Mouse (Mus musculus): ENCODE data around the gene Lrrc8d. TPM values are rescaled to one million over a fixed set of nuclear protein-coding genes. Genes with fewer than 3 reads are reported as not detected.

Lrrc8d gene
- polyA plus RNA-seq, 1 experiment from 2014 or later = 11.6 TPM

DNA sequence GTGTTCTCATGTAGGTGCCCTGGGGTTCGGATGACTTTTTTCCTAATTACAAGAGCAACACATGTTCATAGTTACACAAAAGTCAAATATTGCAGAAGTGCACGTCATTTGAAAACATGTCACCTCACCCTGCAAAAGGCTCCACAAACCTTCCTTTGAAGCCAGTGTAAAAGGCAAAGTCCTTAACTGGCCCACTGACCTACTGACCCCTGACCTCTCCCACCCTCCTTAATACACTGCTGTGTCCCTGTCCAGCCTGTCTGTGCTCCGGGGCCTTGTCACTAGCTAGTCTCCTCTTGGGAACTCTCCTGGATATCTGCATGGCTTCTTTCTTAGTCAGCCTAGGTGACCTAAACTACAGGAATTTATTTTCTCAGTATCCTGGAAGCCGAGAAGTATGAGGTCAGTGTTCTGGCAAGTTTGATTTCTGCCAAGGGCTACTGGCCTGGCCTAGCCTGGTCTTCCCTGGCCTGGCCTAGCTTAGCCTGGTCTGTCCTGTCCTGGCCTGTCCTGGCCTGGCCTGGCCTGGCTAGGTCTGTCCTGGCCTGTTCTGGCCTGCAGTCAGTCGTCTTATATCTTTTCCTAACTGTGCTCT, 127.2 kb downstream of the Lrrc8d start:
- Histone ChIP-seq H3K4me2 (ENCODE audit: low read depth, low read length) (no peak overlapping the region), H3K27me3 (ENCODE audit: insufficient read depth, low read length) (no peaks in the 10 kb centered on the region), H3K36me3 (replicated peaks; ENCODE audit: insufficient read depth, low read length) (no peaks in the 10 kb centered on the region), H3K9ac (replicated peaks) (no peak overlapping the region), H3K4me1 (ENCODE audit: insufficient read depth) (peaks cover 6% of the 10 kb centered on the region; the same call in 1 of the 2 replicates), H3K9me3 (ENCODE audit: low read length) (no peaks in the 10 kb centered on the region), H3K4me3 (ENCODE audit: low read depth, low read length) (no peak overlapping the region), H3K27ac (ENCODE audit: low read depth) (0 out of 2 replicates have a peak overlapping the region, but pooled peaks have one; percentile 39)
- ATAC-seq (peak; percentile 85), DNase-seq (peak; percentile 34)
- TF ChIP-seq CTCF (IDR thresholded peaks at IDR 0.05; ENCODE audit: low read depth) (no peak), EP300 (IDR thresholded peaks at IDR 0.05; ENCODE audit: low read depth) (no peak)
- 59% methylated on average over 5 of the region's 5 CpGs for WGBS (ENCODE audit: insufficient replicate concordance)

GRCm38 (mm10) chr5:105828050-105828449, 128.3 kb downstream of the Lrrc8d start:
- Histone ChIP-seq H3K4me2 (ENCODE audit: low read depth, low read length) (no peak overlapping the region), H3K4me3 (ENCODE audit: low read depth, low read length) (no peak overlapping the region), H3K36me3 (replicated peaks; ENCODE audit: insufficient read depth, low read length) (no peaks in the 10 kb centered on the region), H3K4me1 (ENCODE audit: insufficient read depth) (peaks cover 6% of the 10 kb centered on the region; the same call in 1 of the 2 replicates), H3K9ac (replicated peaks) (no peak overlapping the region), H3K27me3 (ENCODE audit: insufficient read depth, low read length) (no peaks in the 10 kb centered on the region), H3K27ac (ENCODE audit: low read depth) (no peak overlapping the region), H3K9me3 (ENCODE audit: low read length) (no peaks in the 10 kb centered on the region)
- TF ChIP-seq CTCF (IDR thresholded peaks at IDR 0.05; ENCODE audit: low read depth) = no peak
- TF ChIP-seq EP300 (IDR thresholded peaks at IDR 0.05; ENCODE audit: low read depth) = no peak
- DNase-seq = no peak
- no peak for ATAC-seq
- WGBS (ENCODE audit: insufficient replicate concordance) = 68% methylated on average over 3 of the region's 3 CpGs

GRCm38 (mm10) chr5:105829008-105829586, 129.3 kb downstream of the Lrrc8d start:
- H3K36me3 ChIP-seq (replicated peaks; ENCODE audit: insufficient read depth, low read length) = no peaks in the 10 kb centered on the region
- H3K27me3 ChIP-seq (ENCODE audit: insufficient read depth, low read length) = no peaks in the 10 kb centered on the region
- H3K4me1 ChIP-seq (ENCODE audit: insufficient read depth) = peaks cover 11% of the 10 kb centered on the region
- 50% methylated on average over 7 of the region's 7 CpGs for WGBS (ENCODE audit: insufficient replicate concordance)
- H3K27ac ChIP-seq (ENCODE audit: low read depth) = no peak overlapping the region
- ATAC-seq (no peak), DNase-seq (no peak)
- no peak for TF ChIP-seq EP300 (IDR thresholded peaks at IDR 0.05; ENCODE audit: low read depth)
- TF ChIP-seq CTCF (IDR thresholded peaks at IDR 0.05; ENCODE audit: low read depth) = no peak
- no peak overlapping the region for H3K4me3 ChIP-seq (ENCODE audit: low read depth, low read length)
- no peak overlapping the region for H3K9ac ChIP-seq (replicated peaks)
- H3K9me3 ChIP-seq (ENCODE audit: low read length) = no peaks in the 10 kb centered on the region
- no peak overlapping the region for H3K4me2 ChIP-seq (ENCODE audit: low read depth, low read length)

- no peak for TF ChIP-seq EP300 (IDR thresholded peaks at IDR 0.05; ENCODE audit: low read depth)
- no peak for TF ChIP-seq CTCF (IDR thresholded peaks at IDR 0.05; ENCODE audit: low read depth)
- 76% methylated on average over 7 of the region's 7 CpGs for WGBS (ENCODE audit: insufficient replicate concordance)
Observed at GRCm38 (mm10) chr5:105832140-105832539, 132.4 kb downstream of the Lrrc8d start.

GRCm38 (mm10) chr5:105833923-105834322, 134.2 kb downstream of the Lrrc8d start:
- Histone ChIP-seq H3K4me1 (ENCODE audit: insufficient read depth) (peaks cover 5% of the 10 kb centered on the region), H3K4me3 (ENCODE audit: low read depth, low read length) (no peak overlapping the region), H3K27me3 (ENCODE audit: insufficient read depth, low read length) (no peaks in the 10 kb centered on the region), H3K9me3 (ENCODE audit: low read length) (no peaks in the 10 kb centered on the region), H3K27ac (ENCODE audit: low read depth) (no peak overlapping the region), H3K36me3 (replicated peaks; ENCODE audit: insufficient read depth, low read length) (no peaks in the 10 kb centered on the region), H3K9ac (replicated peaks) (no peak overlapping the region), H3K4me2 (ENCODE audit: low read depth, low read length) (no peak overlapping the region)
- 41% methylated on average over 3 of the region's 3 CpGs for WGBS (ENCODE audit: insufficient replicate concordance)
- ATAC-seq (no peak), DNase-seq (no peak)
- TF ChIP-seq CTCF (IDR thresholded peaks at IDR 0.05; ENCODE audit: low read depth) (no peak), EP300 (IDR thresholded peaks at IDR 0.05; ENCODE audit: low read depth) (no peak)

More at GRCm38 (mm10) chr5:105832140-105832539, 132.4 kb downstream of the Lrrc8d start:
- H3K4me1 ChIP-seq (ENCODE audit: insufficient read depth) = peaks cover 7% of the 10 kb centered on the region
- no peaks in the 10 kb centered on the region for H3K9me3 ChIP-seq (ENCODE audit: low read length)
- no peaks in the 10 kb centered on the region for H3K27me3 ChIP-seq (ENCODE audit: insufficient read depth, low read length)
- DNase-seq (no peak), ATAC-seq (no peak)
- no peaks in the 10 kb centered on the region for H3K36me3 ChIP-seq (replicated peaks; ENCODE audit: insufficient read depth, low read length)
- H3K4me2 ChIP-seq (ENCODE audit: low read depth, low read length) = no peak overlapping the region
- H3K27ac ChIP-seq (ENCODE audit: low read depth) = no peak overlapping the region
- H3K4me3 ChIP-seq (ENCODE audit: low read depth, low read length) = no peak overlapping the region
- H3K9ac ChIP-seq (replicated peaks) = no peak overlapping the region

DNA sequence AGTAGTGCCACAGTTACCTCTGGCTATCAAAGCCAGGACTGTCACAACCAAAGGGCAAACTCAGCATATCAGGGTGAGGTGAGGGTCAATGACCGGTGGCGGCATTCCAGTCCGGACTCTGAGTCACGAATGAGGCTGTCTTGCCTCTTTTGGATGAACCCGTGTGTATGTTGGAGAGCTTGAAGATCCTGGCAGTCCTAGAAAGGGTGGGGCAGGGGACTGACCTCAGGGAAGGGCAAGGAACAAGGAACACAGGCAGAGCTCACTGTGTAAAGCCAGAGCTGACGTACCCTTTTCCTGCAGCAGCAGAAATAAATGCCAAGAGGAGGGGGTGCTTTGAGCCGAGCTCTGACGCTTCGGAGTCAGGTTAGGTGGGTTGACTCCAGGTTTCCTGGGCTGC, 136.2 kb downstream of the Lrrc8d start:
- no peaks in the 10 kb centered on the region for H3K27me3 ChIP-seq (ENCODE audit: insufficient read depth, low read length)
- peak; percentile 68 for DNase-seq
- ATAC-seq = peak; percentile 83
- 63% methylated on average over 9 of the region's 9 CpGs for WGBS (ENCODE audit: insufficient replicate concordance)
- H3K4me3 ChIP-seq (ENCODE audit: low read depth, low read length) = no peak overlapping the region
- no peak overlapping the region; the same call in 1 of the 2 replicates for H3K4me2 ChIP-seq (ENCODE audit: low read depth, low read length)
- no peak overlapping the region for H3K9ac ChIP-seq (replicated peaks)
- H3K27ac ChIP-seq (ENCODE audit: low read depth) = no peak overlapping the region
- no peak for TF ChIP-seq CTCF (IDR thresholded peaks at IDR 0.05; ENCODE audit: low read depth)
- TF ChIP-seq EP300 (IDR thresholded peaks at IDR 0.05; ENCODE audit: low read depth) = no peak
- H3K4me1 ChIP-seq (ENCODE audit: insufficient read depth) = peaks cover 5% of the 10 kb centered on the region
- H3K9me3 ChIP-seq (ENCODE audit: low read length) = no peaks in the 10 kb centered on the region
- H3K36me3 ChIP-seq (replicated peaks; ENCODE audit: insufficient read depth, low read length) = no peaks in the 10 kb centered on the region

All from liver, postnatal 0 days (tissue).